Mouse (Mus musculus) gastrocnemius, postnatal 36 days (tissue): ENCODE measurements around the gene Asic2. TPM values are rescaled to one million over a fixed set of nuclear protein-coding genes. Genes with fewer than 3 reads are reported as not detected.

Experiments used
- DNase-seq, 2 experiments: peaks; one replicate each; pipeline ENCODE4 v3.0.0; 2022
- intact Hi-C: fragments of 180-260 bp; cut with DNase I; formaldehyde crosslinking; loops from one replicate; pipeline ENCODE4 v1.15.1; 2025
- total RNA-seq, 2 experiments: library from RNA; stranded (reverse); gene quantifications; 2 replicates each; pipeline ENCODE4 v1.2.3; 2021

The Asic2 gene
- total RNA-seq, 2 experiments from 2014 or later = 0.10 TPM; not detected in 1

DNA sequence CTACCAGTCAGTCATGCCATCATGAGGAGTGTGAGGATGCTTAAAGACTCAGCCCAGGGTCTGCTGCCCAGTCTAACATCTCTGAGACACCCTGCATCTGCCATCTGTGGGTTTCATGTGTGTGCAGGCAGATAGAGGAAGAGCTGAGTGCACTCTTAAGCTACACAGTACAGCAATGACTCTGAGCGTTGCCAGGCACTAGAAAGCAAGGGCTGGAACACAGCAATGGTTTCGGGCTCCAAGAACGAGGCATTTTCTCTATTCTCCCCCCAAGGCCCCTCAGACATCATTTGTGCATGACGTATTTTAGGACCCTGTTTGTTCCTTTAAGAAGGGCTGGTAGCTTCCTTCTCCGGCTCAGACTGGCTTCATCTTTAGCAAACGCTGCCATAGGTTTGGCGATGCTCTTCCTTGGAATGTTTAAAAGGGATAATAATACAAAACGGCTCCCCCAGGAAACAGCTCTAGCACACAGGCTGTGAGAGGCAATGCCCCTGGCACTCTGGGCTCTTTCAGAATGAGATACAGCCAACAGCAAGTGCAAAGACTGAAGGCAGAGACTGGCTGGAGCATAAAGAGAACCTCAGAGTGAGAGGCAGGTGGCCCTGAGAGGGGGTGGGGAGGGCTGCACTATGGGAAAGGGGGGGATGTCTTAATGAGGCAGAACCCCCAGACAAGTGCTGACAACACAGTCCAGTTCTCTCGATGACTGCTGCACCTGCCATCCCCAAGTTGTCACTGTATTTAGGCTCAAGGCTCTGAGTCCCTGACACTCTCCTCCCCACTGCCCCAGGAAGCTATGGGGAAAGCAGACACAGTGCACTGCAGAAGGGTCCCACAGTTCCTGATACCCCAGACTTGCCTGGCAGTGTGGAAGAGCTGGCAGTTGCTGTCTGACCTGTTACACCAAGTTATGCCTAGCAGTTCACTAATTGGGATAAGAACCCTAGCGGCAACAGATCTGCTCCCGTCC lies 2.3 kb downstream of the Asic2 start:
- intact Hi-C loops = no loop called here
- DNase-seq = no peak

DNA sequence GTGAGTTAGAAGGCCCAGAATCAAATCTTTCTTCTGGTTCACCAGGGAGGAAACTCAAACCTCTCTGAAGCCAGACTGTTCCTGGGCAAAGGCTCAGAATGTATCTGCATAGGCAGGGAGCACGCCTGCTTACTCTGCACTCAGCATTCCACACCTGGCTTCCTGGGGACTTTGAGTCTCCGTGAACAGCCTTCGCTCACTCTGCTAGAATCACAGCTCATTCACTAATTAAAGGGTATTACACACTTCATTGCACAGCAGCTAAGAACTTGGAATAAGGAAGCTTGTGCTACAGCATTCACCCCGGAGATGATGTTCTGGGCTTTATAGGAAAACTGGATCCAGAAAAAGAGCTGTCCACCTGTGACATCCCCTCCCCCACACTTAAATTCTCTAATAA lies 3.7 kb downstream of the Asic2 start:
- DNase-seq = no peak
- intact Hi-C loops = no loop called here

DNA sequence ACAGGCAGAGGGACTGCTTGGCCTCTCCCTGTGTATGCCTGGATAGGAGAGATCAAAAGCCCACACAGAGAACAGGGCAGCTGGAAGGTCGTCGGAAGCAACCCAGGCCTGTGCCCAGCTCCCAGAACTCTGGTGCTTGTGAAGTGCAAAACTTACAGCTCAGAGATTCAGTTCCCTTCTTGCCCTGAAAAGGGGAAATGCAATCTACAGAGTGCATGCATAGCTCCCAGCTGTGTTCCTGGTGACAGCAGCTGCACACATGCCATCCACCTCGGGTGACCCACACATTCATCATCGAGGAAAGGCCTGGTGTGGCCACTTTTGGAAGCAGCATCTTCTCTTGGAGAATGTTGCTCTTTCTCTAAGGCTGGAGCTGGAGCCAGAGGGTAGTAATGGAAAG lies 13.9 kb downstream of the Asic2 start:
- intact Hi-C loops = no loop called here
- no peak for DNase-seq

DNA sequence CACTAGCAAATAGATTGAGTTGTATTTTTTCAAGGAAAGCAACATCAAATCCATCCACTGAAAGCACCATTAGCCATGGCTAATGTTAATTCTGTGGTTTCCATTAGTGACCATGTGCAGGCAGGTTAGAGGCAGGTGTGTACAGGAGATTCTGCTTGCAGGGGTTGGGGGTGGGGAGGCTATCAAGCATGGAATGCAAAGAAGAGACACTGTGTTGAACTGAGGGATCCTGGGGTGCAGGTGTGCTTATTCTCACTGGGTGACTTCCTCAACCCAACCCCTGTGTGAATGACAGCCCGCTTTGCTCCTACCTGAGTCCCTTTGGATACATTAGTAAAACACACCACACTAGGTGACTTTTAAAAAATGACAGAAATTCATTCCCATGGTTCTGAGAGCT lies 20.2 kb downstream of the Asic2 start:
- DNase-seq = no peak
- intact Hi-C loops = no loop called here

DNA sequence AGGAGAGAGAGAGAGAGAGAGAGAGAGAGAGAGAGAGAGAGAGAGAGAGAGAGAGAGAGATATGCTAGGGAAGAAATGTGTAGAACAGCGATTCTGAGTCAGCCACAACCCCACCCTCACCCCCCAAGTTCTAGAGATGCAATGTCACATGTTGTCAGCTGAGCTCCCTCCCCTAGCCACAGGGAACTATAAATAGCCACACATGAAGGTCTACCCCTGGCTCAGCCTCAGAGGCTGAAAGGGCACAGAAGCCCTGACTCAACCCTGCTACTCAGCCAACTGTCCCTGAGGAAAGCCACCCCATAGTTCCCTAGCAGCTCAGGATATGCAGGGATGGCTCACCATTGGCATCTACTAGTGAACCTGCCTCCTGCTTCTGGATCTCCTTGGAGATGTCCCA lies 26.1 kb downstream of the Asic2 start:
- DNase-seq = no peak

DNA sequence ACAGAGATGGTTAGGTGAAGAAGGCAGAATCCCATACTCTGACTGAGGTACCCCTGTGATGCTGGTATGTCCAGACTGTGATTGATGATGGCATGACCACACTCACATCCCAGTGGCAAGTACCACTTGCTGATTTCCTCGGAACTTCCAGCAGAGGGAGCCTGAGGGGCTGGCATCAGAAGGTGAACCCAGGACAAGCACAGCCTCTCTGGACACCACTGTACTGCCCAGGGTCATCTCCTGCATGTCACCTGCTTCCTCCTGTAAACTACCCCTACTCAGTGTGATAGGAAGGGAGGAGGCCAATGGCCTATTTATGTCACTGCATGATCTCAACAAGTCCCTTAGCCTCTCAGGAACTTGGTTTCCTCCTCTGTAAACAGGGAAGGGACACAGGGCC lies 27.3 kb downstream of the Asic2 start:
- intact Hi-C loops = no loop called here
- DNase-seq = no peak

More for the DNA sequence above, 26.1 kb downstream of the Asic2 start:
- intact Hi-C loops = no loop called here

DNA sequence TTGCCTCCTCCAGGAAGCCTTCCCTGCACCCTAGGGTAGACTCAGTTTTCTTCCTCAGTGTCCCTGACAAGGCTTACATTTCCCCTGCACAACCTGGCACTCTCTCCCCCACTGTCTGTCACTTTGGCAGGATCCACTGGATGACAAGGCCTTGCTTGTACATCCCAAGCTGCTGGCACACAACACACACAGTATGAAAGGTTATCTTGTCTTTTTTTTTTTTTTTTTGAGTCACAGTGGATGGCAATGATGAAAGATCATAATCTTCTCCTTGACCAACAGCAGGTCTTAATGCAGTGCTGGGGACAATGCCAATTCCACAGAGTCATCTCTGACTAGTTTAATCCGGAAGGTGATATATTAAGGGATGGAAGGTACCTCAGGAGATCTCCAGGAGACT lies 30.7 kb downstream of the Asic2 start:
- intact Hi-C loops = no loop called here
- no peak for DNase-seq

DNA sequence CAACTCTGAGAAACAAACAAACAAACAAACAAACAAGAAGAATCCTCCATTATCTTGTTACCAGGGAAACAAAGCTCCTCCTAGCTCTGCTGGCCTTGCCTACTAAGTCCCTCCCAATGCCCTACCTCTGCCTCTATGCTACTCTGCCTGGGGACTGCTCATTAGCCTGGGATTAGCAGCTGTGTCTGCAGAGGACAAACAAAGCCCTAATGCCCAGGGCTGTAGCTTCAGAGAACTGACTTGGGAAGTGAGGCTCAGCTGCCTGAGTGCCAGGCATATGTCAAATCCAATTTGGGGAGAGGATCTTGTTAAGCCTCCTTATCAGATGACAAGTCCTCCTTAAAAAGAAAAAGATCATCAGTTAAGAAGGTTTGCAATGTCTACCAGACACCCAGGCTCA lies 41.9 kb downstream of the Asic2 start:
- DNase-seq = no peak
- intact Hi-C loops = no loop called here

DNA sequence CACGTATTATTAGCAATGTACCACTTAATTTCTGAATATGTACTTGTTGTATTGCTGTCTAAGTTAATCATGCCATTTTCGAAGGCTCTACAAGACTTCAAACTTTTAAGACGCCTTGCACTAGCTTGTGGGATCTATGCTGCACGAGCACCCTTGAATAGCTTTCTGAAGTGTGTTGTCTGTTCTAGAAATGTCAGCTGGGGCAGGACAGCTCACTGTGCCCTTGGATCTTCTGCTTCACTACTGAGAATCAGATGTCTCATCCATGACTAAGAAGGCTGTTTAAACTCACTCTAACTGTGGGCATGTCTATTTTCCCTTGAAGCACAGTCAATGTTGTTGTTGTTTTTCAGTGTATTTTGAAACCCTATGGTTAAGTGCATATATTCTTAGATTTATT lies 44.6 kb downstream of the Asic2 start:
- intact Hi-C loops = no loop called here
- no peak for DNase-seq

DNA sequence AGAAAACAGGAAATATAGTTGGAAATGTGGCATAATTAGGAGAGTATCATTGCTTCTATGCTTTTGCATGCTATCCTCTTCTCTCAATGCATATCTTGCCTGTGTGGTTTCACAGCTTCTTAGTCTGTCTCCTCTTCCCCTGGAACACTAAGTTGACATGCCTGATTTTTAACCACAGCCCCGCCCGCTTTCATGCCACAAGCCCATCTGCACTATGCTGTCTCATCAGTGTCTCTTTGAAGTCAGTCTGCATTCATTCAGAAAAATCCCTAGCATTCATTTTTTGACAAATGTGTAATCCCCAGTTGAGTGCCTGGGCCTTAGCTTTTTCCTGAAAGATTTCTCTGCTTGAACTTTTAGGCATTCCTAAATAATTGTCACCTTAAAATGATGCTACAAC lies 45.2 kb downstream of the Asic2 start:
- intact Hi-C loops = no loop called here
- DNase-seq = no peak

DNA sequence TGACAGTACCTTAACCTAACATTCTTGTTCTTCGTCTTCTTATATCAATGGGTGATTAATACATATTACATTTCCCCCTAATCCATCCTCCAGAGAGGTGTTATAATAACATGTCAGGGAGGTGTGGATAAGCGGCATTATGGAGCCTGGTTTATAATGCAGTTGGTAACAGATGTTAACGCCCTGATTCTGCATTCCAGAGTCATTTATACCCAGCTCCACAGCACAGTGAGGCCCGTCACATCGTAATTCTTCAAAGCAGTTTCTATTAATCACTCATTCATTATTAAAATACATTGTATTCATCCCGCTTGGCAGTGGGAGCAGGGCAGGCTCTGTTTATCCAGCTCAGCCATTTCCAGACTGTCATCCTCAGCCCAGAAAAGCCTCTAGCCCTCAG lies 52.8 kb downstream of the Asic2 start:
- no peak for DNase-seq
- intact Hi-C loops = no loop called here

DNA sequence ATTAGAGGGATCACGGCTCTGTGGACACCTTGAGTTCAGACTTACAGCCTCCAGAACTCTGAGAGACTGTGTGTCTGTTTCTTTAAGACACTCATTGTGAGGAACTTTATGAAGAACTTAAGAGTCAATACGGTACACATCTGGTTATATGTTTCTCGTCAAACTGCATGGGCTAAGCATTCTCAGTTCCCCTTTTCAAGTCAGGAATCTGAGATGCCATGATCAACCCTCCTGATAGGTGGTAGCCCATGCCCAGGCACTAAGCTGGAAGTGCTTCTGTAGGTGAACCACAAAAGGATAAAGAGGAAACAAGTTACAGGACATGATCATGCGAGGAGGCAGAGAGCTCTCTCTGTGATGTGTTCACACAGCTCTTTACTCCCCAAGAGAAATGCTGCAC lies 55.2 kb downstream of the Asic2 start:
- DNase-seq = no peak
- intact Hi-C loops = no loop called here

DNA sequence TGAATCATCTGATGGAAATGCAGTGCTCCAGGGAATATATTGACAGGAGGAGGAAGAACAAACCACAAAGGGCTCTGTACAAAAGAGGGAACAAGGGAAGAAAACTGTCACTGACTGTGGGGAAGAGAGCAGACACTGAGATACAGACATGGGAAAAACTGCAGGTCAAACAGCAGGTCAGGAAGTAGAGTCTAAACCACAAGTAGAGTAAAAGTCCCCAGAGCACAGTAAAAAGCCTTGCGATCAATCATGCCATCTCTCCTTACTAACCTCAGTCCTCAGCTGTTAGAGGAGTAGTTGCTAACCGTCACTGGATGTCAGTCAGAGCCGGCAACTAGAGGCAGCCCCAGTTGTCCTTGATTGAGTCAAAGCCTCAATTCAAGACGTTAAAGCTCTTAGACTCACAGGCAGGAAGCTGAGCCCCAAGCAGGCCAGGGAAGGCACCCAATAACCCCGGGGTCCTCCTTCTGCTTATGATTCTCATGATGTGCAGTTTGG lies 58.8 kb downstream of the Asic2 start:
- intact Hi-C loops = no loop called here
- DNase-seq = no peak

DNA sequence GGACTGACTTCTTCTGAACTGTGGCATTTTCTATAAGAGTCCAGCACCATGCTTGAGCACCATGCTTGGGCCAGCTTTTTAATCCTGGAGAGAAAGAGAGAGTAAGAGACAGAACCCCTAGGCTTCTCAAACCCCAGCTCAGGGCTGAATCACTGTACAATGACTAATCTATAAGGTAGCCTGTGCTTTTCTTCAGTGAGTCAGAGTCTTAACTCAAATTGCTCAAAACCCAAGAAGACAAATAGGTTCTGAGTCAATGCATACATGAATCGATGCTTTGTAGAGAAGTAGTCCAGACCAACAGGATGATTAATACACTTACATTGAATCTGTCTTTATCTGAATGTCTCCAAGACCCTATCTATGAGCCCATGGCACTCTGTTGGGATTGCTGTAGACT lies 59.5 kb downstream of the Asic2 start:
- DNase-seq = no peak
- intact Hi-C loops = no loop called here

DNA sequence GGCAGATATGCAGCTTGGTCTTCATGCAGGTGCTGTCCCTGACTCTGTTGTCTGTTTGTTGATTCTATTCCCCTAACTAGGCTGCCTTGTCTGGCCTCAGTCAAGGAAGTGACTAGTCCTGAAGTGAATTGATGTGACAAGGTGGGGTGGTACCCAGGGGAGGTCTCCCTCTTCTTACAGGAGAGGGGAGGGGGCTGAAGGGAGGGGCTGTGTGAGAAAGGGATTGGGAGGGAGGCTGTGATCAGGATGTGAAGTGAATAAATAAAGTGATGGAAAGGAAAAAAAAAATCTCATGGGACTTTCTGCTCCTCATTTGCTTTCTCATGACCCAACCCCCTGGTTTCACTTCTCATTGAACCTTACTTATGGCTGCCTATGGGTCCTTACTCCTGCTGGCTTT lies 65.9 kb downstream of the Asic2 start:
- intact Hi-C loops = no loop called here
- no peak for DNase-seq

DNA sequence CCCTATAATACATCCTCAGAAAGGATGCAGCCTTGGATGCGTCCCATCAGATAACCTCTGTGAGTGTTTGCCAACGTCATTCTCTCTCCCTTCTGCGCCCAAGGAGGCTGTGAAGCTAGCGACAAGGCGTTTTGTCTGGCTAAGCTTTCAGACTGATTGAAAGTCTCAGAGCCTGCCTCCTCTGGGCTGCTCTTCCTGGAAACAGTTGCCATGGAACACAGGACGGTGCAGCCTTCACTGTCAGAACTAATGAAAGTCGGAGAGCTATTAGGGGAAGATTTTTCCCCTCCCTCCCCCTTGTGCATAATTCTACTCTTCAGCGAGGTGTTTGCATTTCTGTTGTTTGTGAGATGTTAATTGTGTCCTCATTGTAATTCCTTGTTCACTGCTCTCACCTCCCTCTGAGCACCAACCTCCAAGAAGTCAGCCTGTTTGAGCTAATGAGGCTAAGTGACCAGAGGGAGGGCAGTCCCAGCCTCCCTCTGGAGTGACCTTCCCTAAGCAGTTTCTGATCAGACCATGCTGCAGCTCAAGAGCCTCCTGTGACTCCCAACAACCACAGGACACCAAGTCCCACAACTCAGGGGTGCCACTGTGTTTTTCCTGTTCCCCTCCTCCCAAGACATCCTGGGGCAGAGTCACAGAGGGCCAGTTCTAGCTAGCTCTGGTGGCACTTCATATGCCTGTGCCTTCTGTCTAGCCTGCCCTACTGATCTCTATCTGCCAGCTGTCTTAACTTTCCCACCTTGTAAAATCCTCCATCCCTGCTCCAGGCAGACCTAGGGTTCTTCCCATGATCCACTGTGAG lies 70.5 kb downstream of the Asic2 start:
- intact Hi-C loops = no loop called here
- DNase-seq = no peak

DNA sequence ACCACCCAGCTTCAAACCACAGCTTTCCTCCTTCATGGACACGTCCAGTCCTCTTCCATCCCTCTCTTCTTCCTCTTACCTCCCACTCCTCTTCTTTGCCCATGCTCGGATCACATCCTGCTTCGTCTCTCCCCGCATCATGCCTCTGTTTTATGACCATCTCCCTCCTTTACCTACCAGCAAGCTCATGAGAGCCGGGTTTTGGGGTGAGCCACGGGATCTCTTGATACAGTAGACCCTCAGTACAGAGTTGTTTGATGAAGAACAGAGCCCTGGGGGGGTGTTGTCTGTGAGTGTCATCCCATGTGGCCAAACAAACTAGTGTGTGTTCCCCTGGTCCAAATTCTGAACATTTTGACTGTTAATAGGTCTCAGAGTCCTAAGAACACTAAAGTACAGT lies 71.7 kb downstream of the Asic2 start:
- intact Hi-C loops = no loop called here

DNA sequence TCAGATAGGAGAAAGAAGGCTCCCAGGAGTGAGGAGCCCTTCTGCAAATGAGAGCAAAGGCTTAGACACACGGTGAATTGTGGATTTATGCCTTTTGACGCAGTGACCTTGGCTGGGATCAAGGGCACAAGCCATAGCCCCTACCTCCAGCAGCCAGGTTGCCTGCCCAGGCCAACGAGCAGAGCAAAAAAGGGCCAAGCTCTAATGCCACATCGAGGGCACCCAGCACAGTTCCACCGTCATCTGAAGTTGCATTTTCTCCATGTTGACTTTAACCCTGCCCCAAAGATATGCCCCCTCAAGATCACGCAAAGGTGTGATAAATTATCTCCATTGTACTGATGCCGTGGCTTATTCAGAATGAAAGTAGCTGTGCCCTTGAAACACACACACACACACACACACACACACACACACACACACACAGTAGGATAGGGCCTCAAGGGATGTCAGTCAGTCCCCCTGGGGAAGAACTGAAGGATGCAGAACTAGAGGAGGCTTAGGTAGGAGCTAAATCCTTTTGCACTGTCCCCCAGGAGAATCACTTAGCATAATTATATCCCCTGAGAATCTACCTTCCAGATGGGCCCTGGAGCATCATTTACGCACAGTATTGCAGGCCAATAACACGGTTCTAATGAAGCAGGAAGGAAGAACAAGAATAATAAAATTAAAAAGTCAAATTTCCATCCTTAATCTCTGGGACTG lies 96.6 kb downstream of the Asic2 start:
- intact Hi-C loops = no loop called here
- no peak for DNase-seq

More for the DNA sequence above, 71.7 kb downstream of the Asic2 start:
- DNase-seq = no peak

DNA sequence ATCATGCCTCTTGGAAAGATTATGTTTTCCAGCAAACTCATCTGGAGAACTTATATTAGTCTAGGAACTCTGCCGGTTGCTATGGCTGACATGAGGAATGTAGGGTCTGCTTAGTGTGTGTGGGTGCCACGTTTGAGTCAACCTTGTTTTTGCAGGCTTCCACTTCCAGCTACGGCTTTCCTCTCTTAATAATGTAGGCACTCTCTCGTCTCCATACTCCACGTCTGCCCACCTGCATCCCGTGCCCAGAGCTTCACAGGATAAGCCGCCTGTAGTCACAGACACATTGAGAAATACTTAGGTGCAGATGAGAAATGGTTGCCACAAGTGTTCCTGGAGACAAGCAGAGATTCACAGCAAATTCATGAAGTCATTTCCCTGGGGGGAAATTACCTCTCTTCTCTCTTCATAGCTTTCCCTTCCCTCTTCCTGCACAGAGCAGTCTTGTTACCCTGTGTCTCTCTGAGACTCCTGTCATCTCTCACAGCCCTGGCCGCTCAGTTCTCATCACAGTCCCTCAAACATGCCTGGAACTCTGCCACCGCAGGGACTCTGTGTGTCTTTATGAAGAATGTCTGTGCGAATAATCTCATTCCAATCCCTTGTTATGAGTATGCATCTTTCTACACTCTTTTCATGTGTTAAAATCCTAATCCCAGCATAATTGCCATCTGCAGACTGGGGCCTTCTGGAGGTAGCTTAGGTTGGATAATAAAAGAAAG lies 102.4 kb downstream of the Asic2 start:
- intact Hi-C loops = no loop called here
- no peak for DNase-seq

DNA sequence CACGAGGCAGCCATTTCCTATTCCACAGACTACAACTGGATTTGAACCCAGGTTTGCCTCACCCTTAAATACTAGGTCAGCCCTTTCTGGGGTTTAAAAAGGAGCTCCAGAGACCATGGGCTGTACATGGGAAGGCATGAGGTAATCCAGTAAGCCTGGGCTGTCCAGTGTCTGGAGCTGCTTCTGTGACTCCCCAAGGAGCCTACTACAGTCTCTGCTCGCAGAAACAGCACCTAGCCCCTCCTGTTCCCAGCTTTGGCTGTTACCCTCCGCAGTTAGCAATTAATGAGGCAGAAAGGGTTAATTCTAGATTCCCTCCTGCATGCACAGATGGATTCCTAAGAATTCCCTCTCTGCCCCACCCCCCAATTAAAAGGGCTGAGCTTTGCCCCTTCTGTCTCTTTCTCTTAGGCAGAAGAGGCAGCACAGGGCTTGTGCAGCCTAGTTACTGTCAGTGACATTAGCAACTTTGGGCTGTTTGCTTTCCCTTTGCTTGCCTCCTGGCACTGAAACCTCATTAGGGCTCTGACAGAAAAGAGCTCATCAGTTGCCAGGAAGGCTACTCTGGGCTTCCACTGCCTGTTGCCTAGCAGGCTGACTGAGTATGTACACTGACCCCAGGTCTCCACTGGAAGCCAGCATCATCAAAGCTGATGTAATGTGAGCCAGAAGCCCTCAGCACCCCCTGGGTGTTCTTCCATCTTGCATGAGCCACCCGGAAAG lies 107.8 kb downstream of the Asic2 start, which contains the start of gene 5530401A14Rik:
Gene 5530401A14Rik (plus strand): TSS at position 424 of the 723 bp plus-strand sequence.
- no peak for DNase-seq
- intact Hi-C loops = no loop called here
